Mouse (Mus musculus): ENCODE results near the gene Pip5k1a.
"Not testable (repeated sequence)": the region's sequence is repeated elsewhere in the genome, so short reads cannot be mapped to it uniquely, and the experiment has no call there.

Gene Pip5k1a

GRCm38 (mm10) chr3:95041625-95042024, 65.1 kb downstream of the Pip5k1a start:
- no peak for DNase-seq

- no peak for DNase-seq
Observed at GRCm38 (mm10) chr3:95029953-95030352, 76.8 kb downstream of the Pip5k1a start.

GRCm38 (mm10) chr3:95029291-95029827, 77.4 kb downstream of the Pip5k1a start:
- not testable (repeated sequence) for DNase-seq

GRCm38 (mm10) chr3:95028603-95029002, 78.1 kb downstream of the Pip5k1a start:
- no peak for DNase-seq

GRCm38 (mm10) chr3:95027701-95028100, 79.0 kb downstream of the Pip5k1a start:
- DNase-seq: no peak

- no peak for DNase-seq
Observed at GRCm38 (mm10) chr3:95027057-95027645, 79.6 kb downstream of the Pip5k1a start.

- DNase-seq: no peak
Observed at GRCm38 (mm10) chr3:95025202-95025601, 81.5 kb downstream of the Pip5k1a start.

GRCm38 (mm10) chr3:95024551-95024950, 82.2 kb downstream of the Pip5k1a start:
- no peak for DNase-seq

GRCm38 (mm10) chr3:95020956-95021355, 85.8 kb downstream of the Pip5k1a start:
- DNase-seq: not testable (repeated sequence)

- DNase-seq: no peak
Observed at GRCm38 (mm10) chr3:95018741-95019140, 88.0 kb downstream of the Pip5k1a start.

- DNase-seq: no peak
Observed at GRCm38 (mm10) chr3:95016532-95017056, 90.1 kb downstream of the Pip5k1a start.

- DNase-seq: peak; percentile 99
Observed at GRCm38 (mm10) chr3:95015891-95016531, 90.7 kb downstream of the Pip5k1a start.

- DNase-seq: peak; percentile 100
Observed at GRCm38 (mm10) chr3:95015337-95015872, 91.3 kb downstream of the Pip5k1a start, which contains the start of gene Zfp687. Gene Zfp687 (minus strand): TSS chr3:95015448.

- peak; percentile 86 for DNase-seq
Observed at GRCm38 (mm10) chr3:95014428-95015151, 92.1 kb downstream of the Pip5k1a start.

- DNase-seq: peak; percentile 88
Observed at GRCm38 (mm10) chr3:95013699-95014427, 92.9 kb downstream of the Pip5k1a start.

GRCm38 (mm10) chr3:95012982-95013381, 93.7 kb downstream of the Pip5k1a start:
- DNase-seq: peak; percentile 53

- DNase-seq: no peak
Observed at GRCm38 (mm10) chr3:95010396-95010795, 96.3 kb downstream of the Pip5k1a start.
